Mouse (Mus musculus) heart, adult 2 months (tissue): Measurements from ENCODE around the gene Slc39a13.
"Not testable (repeated sequence)": the region's sequence is repeated elsewhere in the genome, so short reads cannot be mapped to it uniquely, and the experiment has no call there.

Source experiments
- CTCF ChIP-seq: fragments of 200-600 bp; IDR thresholded peaks from 2 replicates; pipeline ENCODE4 v1.8.1; 2022; ENCODE audit warnings: antibody characterized with exemption, mild to moderate bottlenecking, moderate library complexity
- EP300 ChIP-seq: fragments of 200-500 bp; IDR thresholded peaks from 2 replicates; pipeline ENCODE4 v1.6.1; 2011; ENCODE audit warnings: low read depth, low read length, control low read depth; ENCODE audit not compliant: insufficient read depth

GRCm38 (mm10) chr2:91111832-91112231, 41.6 kb upstream of the Slc39a13 start:
- not testable (repeated sequence) for TF ChIP-seq CTCF, EP300
